Mouse (Mus musculus) lung, adult 2 months (tissue): ENCODE data around the gene Kif3b.

Experiments
- CTCF ChIP-seq: fragments of 200-500 bp; IDR thresholded peaks from 2 replicates; pipeline ENCODE4 v1.5.1; 2011; ENCODE audit warnings: mild to moderate bottlenecking, low read length, control low read depth; ENCODE audit not compliant: insufficient read depth
- POLR2A ChIP-seq: fragments of 200-500 bp; IDR thresholded peaks from 2 replicates; pipeline ENCODE4 v1.6.1; 2011; ENCODE audit warnings: low read depth, mild to moderate bottlenecking, control low read depth, low read length, borderline replicate concordance; ENCODE audit errors: extremely low read depth

GRCm38 (mm10) chr2:153332271-153332670 lies 41.1 kb downstream of the Kif3b start:
- TF ChIP-seq CTCF, result no peak
- TF ChIP-seq POLR2A, result no peak
